Mouse (Mus musculus) activated CD4-positive, CD25-positive, alpha-beta regulatory T cell, adult 4 months (primary cell): ENCODE data around the gene Scaper. TPM values are rescaled to one million over a fixed set of nuclear protein-coding genes. Genes with fewer than 3 reads are reported as not detected.
A peak's percentile ranks its signal among the peaks of the same experiment; 100 is the strongest.

ENCODE experiments used
- ATAC-seq: one replicate; pipeline ENCODE4 v1.8.0; 2017
- polyA plus RNA-seq, 2 experiments: library from polyadenylated mRNA; unstranded; fragments of 100-300 nt; shearing (Covaris generic); gene quantifications; one replicate each; pipeline ENCODE4 v1.2.1; 2017

The Scaper gene
- polyA plus RNA-seq, 2 experiments from 2014 or later, result 20.1 to 25.2 TPM

- no peak for ATAC-seq
Observed at GRCm38 (mm10) chr9:55608701-55609531, 329.0 kb downstream of the Scaper start.

GRCm38 (mm10) chr9:55598594-55598993 lies 339.3 kb downstream of the Scaper start:
- no peak for ATAC-seq

GRCm38 (mm10) chr9:55586141-55586540 lies 351.8 kb downstream of the Scaper start:
- no peak for ATAC-seq

DNA sequence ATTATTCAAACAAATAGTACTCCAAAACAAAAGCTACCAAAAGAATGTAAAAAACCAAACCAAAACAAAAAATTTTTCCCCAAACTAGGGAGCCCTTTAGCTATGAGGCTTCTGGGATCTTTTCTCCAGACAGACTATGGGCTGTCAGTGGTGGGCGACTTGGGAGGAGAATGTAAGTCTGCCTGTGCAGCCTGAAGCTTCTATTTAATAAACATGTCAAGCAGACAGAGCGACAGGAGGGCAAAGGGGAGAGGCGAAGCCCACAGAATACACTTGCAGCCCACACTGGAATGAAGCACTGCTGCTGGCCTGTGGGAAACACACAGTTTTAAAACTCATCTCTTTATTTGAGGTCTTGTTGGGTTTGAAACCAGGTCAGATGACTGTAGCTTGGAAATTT lies 356.5 kb downstream of the Scaper start:
- no peak for ATAC-seq

DNA sequence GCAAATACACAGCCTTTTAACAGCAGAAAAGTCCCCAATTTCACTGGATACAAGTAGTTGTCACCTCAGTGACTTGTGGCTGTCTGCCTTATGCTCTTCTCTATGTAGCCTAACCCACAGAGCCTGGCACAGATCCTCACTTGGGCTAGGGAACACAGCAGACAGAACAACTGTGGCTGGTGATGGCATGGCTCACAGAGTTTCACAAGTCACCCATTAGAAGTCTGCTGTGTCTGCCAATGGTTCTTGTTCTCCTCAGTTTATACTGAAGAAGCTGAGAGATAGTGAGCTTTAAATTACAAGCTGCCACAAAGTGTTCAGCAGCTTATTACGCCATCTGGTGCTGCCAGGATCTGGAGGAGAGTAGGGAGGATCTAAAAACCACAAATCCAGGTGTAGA lies 361.3 kb downstream of the Scaper start:
- ATAC-seq, result no peak

- no peak for ATAC-seq
Observed at GRCm38 (mm10) chr9:55571071-55571470, 366.8 kb downstream of the Scaper start.

GRCm38 (mm10) chr9:55568466-55569159 lies 369.3 kb downstream of the Scaper start:
- no peak for ATAC-seq

- no peak for ATAC-seq
Observed at GRCm38 (mm10) chr9:55560960-55561359, 377.0 kb downstream of the Scaper start.

- ATAC-seq, result no peak
Observed at GRCm38 (mm10) chr9:55554986-55555385, 382.9 kb downstream of the Scaper start.

DNA sequence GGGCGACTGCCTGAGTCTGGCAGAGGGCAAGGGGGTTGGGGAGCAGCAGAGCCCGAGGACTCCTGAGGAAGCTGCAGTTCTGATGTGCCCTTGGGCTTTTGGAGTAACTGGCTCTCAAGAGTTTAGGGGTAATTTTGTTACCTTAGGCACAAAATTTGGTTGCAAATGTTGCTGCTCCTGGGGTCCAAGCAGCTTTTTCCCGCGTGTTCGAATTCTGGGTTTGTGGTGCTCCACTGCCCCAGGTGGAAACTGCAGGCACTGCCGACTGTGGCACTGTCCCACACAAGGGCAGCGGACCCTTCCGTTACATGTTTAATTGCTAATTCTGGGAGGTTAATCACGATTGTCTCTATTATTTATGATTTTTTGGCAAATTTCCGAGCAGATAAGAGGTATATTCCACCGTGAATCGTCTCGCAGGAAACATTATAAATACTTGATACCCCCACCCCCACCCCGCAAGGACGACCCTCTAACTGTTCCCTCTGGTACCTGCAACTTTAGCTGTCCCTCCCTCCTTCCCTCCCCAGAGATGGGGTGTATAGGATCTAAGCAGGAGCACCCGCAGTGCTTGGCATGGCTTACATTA lies 388.5 kb downstream of the Scaper start:
- no peak for ATAC-seq

DNA sequence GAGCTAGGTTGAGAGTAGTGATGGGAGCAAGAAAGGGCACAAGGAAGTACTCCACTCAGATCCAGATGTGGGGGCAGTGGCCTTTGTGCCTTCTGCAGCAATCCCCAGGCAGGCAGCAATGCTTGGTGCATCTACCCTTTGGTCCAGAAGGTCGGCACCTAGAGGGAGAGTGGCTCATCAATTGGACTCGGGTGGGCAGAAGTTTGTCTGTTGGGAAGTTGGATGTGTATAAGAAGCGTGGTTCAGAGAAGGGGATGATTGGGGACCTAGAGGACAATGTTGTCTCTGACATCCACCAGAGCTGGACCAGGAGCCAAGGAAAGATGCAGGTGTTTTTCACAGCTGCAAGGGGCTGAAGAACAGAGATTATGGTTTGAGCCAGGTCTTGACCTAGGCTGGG lies 389.0 kb downstream of the Scaper start:
- no peak for ATAC-seq

DNA sequence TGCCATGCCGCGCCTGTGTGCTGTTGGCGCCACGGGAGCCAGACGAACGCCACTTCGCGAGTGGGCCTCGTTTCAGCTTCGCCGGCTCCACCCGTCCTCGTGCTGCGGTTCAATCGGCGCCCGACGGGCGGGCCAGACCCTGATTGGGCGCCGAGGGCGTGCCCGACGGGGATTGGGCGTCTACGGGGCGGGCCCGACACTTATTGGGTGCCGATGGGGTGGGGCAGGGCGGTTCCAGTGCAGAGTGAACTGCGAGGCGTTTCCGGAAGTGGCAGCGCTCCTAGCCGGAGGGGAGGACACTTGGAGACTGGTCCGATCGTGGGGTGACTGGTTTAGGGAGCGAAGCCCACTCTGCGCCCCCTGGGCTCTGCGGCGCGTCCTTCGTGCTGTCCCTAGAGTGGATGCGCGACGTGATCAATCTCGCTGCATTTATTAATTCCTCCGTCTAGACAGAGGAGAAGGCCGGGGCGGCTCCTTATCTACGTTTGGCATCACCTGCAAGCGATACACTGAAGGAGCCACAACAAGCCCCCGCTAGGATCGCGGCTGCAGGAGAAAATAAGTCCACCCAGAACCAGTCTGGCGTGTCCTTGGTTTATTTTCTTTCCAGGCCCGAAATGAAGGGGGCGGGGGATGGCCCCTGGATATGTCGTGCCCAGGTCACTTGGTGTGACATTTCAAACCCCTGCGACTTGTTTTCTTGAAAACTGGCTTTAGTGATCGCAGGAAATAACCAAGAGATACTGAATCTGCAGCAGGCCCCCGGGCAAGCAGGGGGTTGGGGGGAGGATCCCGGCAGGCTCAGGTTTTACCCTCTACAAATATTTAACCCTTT lies 391.5 kb downstream of the Scaper start:
- ATAC-seq, result no peak

DNA sequence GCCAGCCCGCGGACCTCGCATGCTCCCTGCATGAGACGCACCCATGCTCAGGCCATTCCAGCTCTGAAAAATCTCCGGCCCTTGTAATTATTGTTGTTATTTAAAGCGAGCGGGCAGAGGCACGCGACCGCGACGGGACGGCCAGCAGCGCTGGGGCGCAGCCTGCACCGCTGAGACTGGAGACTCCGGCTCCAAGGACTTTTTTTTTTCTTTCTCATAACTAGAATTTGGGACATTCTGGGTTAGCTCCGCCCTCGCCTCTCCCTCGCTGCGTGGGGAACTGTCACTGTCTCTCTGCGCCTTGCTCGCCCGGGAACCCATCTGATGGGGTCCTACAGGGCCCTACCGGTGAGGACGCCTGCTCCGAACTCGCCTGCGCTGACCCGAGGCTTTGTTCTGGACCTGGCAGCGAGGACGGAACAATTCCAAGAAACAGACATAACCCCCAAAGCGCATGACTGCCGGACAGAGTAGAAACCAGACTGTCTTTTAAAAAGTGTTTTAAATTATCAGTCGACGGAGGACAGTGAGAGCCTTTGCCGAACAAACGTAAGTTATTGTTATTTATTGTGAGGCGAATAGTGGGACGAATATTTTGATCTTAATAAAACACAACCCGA lies 392.3 kb downstream of the Scaper start:
- ATAC-seq, result no peak

DNA sequence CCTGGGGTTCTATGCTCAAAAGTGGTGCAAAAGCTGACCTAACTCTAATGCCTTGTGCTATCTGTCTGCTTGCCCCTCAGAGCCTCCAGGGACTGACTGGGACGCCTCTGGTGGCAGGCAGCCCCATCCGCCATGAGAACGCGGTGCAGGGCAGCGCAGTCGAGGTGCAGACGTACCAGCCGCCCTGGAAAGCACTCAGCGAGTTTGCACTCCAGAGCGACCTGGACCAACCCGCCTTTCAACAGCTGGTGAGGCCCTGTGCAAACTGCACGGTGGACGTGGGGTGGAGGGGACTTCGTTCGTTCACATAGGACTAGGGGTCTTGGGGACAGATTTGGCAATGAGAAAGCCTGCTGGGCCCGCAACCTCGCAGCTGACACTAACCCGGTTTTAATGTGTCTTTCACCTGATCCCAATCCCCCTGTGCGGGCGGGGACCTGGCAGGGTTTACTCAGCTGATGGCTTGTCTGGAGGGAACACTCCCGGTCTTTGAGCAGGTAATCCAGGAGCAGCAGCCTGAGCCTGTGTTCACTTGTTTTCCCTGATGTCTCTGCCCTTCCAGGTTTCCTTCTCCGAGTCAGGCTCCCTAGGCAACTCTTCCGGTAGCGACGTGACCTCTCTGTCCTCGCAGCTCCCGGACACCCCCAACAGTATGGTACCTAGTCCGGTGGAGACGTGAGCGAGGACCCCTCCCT lies 392.9 kb downstream of the Scaper start:
- ATAC-seq, result no peak

DNA sequence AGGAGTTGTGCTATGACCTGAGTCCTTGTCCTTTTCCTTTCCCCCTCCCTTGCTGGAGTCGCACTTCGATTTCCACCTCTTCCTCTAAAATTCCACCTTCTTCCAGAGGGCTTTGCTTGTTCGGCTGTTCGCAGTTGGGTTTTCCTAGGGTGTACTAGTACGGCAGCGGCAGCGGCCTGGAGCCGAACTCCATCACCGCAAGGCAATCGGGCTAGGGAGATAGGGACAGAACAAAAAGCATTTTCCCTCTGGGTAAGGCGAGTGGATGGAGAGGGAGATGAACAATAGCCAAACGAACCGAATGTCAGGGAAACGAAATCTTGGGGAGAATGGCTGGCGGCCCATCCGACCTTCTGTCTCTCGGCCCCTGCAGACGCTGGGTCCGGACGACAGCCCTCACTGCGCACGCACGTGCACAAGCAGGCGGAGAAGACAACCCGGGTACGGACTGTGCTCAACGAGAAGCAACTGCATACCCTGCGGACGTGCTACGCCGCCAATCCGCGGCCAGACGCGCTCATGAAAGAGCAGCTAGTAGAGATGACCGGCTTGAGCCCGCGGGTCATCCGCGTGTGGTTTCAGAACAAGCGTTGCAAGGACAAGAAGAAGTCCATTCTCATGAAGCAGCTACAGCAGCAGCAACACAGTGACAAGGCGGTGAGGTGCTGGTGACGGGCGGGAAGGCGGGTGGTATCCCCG lies 394.1 kb downstream of the Scaper start:
- ATAC-seq, result no peak

- no peak for ATAC-seq
Observed at GRCm38 (mm10) chr9:55543336-55543702, 394.6 kb downstream of the Scaper start.

- no peak for ATAC-seq
Observed at GRCm38 (mm10) chr9:55542366-55543325, 395.3 kb downstream of the Scaper start.

DNA sequence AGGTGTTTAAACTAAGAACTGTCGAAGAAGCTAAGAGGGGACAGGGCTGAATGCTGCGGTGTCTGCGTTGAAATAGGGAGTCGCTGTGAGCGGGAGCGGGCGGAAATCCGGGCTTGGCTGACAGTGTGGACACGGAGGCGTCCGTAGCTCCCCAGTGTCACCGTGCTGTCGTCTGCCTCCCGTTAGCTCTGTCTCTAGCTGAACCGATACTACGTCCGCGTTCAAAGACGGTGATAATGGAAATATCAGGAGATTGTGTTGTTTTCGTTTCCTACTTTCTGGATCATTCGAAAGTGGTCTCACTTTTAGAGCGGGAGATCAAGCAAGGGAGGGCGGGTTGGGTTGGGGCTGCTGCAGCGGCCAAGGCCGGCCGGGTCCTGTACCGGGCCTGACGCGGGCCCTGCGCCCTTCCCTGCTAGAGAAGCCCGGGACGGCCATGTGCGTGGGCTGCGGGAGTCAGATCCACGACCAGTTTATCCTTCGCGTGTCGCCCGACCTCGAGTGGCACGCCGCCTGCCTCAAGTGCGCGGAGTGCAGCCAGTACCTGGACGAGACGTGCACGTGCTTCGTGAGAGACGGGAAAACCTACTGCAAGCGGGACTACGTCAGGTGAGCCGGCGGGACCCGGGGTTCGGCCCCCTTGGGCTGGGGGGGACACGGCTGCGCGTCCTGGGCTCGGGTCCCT lies 396.1 kb downstream of the Scaper start:
- ATAC-seq, result no peak

GRCm38 (mm10) chr9:55540888-55541287 lies 397.0 kb downstream of the Scaper start:
- ATAC-seq, result peak; percentile 54
